Mouse (Mus musculus): ENCODE measurements around the gene Rcn3.
"Not testable (repeated sequence)": the region's sequence is repeated elsewhere in the genome, so short reads cannot be mapped to it uniquely, and the experiment has no call there.

Rcn3 gene

DNA sequence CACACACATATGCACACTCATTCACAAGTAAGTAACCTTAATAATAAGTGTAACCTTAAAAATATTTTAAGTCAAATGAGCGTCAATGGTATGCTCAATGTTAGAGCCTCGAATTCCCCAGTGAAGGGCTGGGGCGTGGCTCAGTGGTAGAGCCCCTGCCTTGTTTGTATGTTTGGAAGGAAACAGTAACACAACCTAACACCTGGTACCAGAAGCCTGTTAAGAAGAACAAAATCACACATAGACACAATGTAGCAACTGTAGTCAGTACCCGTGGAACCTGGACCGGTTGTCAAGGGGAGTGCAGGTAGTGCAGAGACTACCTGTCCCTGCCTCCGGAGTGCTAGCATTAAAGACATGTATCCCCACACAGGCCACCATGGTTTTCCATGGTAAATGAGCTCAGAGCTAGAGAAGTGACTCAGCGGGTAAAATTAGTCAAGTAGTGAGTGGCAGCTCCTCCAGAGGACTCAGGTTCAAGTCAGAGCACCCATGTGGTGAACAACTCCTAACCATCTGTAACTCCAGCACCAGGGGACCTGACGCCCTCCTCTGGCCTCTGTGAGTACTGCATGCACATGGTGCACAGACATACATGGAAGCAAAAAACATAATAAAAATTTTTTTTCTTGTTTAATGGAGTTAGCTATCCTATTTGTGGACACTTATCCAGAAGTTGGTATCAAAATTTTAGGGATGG, 6.7 kb upstream of the Rcn3 start:
- DNase-seq (ENCODE audit: low spot score) = no peak

DNA sequence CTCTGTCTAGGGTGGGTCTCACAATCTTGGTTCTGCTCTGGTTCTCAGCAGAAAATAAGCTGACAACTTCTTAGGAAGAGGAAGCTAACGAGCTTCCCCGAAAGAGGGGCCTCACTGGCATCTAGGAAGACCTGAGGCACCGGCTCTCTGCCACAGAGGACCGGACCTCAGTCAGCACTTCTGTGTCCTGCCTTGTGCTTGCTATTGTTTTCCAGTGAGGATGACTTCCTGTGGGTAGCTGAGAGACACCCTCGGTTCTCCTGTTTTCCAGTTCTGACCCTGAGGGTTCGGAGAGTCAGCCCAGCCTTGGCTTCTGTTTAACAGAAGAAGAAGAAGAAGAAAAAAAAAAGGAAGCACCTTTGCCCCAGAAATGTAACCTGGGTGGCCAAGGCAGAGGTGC, 5.5 kb upstream of the Rcn3 start:
- no peak for DNase-seq (ENCODE audit: low spot score)

DNA sequence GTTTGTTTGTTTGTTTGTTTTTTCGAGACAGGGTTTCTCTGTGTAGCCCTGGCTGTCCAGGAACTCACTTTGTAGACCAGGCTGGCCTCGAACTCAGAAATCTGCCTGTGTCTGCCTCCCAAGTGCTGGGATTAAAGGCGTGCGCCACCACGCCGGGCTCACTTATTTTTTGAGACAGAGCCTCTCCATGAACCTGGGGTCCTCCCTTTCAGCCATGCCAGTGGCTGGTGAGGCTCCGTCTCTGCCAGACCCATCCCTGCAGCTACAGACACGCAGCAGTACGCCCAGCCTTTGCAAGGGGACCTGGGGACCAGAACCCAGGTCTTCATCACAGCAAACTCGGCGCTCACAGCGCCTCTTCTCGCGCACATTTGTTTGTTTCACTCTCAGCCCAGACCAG, 3.9 kb upstream of the Rcn3 start:
- not testable (repeated sequence) for DNase-seq (ENCODE audit: low spot score)

DNA sequence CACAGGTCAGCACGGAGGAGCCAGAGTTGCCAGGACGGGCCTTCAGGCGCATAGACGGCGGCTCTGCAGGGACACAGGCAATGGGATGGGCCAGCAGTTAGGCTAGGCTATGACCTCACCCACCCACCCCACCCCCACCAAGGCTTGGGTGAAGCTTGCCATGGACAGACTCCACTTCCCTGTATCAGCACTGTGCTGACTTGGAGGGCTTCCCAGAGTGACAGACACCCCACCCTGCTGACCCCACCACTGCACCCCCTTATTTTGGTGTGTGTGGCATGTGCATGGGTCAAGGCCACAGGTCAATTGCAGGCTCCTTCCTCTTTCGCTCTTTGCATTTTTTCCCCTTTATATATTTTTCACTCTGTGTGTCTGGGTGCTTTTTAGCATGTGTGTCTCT, 3.3 kb upstream of the Rcn3 start:
- DNase-seq (ENCODE audit: low spot score) = no peak

DNA sequence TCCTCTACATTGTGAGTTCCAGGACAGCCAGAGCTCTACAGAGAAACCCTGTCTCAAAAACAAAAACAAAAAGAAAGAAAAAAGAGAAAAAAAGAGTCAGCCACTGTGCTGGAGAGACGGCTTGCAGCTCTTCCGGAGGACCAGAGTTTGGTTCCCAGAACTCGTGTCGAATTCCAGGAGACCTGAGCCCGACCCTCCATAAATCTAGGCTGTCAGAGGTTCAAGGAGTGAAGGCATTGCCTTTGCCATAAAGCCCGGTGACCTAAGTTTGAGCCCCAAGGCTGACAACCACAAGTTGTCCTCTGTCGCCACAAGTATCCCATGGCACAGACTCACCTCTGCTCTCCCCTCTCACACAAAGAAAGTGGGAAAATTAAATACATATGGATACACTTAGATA, 2.1 kb upstream of the Rcn3 start:
- peak; percentile 73 for DNase-seq (ENCODE audit: low spot score)

DNA sequence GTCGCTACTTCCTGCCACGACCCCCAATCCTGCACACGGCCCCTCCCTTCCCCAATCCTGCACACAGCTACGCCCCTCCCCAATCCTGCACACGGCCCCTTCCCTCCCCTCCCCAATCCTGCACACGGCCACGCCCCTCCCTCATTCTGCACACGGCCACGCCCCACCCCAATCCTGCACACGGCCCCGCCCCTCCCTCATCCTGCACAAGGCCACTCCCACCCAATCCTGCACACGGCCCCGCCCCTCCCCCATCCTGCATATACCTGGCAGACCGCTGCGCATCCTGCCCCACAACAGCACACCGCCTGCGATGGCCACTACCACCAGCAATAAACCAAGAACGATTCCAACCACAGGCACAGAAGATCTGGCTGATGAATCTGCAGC, 1.5 kb upstream of the Rcn3 start:
- DNase-seq (ENCODE audit: low spot score) = no peak

DNA sequence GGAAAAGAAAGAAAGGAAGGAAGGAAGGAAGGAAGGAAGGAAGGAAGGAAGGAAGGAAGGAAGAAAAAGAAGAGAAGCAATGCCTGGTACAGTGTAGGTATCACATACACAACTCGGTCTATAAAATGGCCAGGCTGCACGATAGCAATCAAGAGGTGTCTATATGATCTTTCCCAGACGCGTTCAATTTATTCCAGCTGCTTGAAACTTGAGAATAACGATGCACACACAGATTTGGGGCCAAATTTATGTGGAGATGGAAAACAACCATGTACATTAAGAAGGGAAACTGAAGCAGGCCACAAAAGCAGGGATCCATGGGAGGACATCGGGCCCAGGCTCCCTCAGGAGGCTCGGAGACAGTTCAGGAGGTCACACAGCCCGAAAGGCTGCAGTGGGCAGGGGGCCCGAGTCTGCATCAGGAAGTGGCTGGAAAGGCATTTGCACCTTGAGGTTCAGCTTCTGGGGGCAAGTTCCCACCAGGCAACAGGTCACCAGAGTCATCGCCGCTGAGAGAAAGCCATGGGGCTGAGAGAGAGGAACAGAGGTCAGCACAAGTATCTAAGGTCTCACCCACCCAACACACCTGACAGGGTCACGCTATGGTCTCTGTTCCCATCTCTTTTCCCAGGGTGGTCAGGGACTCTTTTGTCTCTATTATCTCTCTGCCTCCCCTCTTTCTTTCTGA, 951 bp upstream of the Rcn3 start:
- DNase-seq (ENCODE audit: low spot score) = no peak

DNA sequence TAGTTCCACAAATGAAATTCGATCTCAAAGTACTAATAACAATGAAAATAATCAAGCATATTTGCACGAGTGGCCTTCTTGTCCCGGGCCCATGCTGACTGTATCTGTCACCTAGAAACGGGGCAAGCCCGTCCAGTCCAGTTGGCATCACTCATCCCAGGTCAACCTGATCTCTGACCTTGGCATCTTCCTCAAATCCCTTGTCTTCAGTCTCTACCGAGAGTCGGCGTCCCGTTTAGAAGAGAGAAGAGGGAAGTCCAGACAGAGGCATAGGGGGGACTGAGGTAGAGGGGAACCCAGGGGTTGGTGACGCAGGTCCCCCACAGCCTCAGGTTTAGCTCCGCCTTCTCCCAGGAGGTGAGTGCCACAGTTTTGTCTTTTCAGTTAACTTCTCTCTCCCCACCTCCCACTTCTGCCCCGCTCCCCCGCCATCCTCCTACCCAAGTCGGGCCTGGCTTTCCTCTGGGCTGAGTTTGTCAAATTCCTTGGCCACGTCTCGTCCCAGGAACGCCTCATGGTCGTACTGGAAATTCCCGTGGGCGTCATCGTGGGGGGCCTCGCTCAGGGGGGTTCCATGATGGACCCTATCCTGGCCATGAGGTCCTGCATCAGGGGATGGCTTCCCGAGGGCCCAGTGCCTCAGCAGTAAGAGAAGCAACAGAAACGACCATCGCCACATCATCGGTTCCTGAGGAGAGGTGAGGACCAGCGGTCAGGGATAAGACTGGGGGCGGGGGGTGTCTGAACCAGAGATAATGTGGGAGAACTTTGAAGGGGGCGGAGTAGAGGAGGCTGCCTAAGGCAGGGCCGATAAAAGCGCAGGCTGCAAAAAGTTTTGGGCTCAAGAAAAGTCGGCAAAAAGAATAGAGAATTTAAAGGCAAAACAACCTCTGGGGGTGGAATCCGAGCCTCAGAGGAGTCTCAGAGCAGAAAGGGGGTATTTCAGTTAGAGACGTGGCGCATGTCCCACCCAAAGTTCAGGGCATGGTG, 725 bp downstream of the Rcn3 start:
- DNase-seq (ENCODE audit: low spot score) = no peak

DNA sequence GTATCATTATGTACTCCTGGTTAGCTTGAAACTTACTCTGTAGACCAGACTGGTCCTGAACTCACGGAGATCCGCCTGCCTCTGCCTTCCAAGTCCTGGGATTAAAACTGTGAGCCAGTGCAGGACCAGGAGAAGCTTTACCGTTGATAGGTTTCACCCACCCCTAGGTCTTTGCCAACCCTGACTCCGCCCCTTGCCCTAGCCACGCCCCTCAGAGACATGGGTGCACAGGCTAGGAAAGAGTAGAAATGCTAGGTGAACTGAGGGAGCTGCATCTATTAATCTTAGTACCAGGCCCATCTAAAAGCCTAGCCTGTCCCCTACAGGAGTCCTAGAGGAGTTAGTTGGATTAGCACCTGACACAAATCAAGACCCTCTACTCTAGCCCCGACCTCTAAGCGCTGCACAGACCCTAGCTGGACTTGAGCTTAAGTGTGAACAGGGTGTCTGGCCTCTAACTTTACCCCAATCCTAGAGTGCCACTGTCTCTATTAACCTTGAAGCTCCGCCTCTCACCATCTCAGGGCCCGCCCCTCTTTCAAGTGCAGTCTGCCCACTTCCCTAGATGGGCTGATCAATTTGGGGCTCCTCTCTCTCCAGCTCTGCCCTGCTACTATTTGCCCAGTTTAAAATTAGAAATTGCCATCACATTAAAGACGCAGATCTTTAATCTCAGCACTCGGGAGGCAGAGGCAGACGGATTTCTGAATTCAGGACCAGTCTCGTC, 1.6 kb downstream of the Rcn3 start:
- no peak for DNase-seq (ENCODE audit: low spot score)

DNA sequence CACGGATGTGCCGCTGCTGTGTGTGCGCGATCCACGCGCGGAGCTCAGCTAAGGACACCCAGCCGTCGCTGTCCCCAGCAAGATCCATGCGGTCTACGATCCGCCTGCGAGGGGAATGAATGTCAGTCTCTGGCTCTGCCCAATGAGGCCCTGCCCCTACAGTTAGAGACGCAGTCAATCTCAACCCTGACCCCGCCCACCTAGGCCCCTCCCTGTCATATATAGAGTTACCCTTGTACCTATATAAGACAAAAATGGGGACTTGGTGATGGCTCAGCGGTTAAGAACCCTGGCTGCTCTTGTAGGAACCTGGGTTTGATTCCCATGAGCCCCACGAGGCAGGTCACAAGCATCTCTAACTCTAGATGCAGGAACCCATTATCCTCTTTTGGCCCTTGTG, 3.4 kb downstream of the Rcn3 start:
- DNase-seq (ENCODE audit: low spot score) = no peak

DNA sequence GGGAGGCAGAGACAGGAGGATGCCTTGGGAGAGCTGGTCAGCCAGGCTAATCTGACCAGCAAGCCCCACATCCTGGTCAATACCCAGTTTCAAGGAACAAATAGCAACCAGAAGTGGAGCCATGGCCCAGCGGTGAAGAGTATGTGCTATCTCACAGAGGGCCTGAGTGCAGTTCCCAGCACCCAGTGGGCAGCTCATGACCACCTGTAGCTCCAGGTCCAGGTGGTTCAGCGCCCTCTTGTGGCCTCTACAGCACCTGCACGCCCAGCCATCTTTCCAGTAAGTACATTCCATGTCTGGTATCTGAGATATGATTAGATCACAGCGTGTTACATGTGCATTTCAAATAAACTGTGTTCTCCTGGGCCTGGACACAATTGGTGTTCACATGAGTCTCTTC, 5.9 kb downstream of the Rcn3 start:
- DNase-seq (ENCODE audit: low spot score) = no peak

DNA sequence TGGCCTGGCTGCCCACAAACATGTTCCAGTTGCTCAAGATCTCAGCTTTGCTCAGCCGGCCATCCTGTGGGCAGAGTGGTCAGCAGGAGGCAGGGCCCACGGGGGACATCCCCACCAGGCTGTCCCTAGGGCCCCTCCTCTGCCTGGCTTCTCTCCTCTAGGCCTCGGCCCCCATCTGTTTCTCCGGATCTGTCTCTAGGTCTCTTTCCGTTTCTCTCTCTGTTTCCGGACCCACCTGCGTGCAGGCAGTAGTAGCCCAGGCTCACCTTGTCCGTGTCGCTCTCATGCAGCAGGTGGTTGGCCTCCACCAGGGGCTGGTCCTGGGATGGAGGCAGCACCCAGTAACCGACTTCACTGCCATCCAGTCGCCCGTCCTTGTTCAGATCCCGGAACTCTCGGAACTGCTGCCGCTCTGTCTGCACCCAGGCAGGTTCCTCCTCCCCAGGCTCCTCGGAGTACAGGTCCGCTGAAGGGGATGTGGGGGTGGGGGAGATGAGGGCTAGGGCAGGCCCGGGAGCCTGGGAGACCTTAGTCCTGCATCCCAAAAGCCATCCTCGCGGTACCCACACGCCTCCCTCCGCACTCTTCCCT, 8.6 kb downstream of the Rcn3 start:
- DNase-seq (ENCODE audit: low spot score) = no peak

DNA sequence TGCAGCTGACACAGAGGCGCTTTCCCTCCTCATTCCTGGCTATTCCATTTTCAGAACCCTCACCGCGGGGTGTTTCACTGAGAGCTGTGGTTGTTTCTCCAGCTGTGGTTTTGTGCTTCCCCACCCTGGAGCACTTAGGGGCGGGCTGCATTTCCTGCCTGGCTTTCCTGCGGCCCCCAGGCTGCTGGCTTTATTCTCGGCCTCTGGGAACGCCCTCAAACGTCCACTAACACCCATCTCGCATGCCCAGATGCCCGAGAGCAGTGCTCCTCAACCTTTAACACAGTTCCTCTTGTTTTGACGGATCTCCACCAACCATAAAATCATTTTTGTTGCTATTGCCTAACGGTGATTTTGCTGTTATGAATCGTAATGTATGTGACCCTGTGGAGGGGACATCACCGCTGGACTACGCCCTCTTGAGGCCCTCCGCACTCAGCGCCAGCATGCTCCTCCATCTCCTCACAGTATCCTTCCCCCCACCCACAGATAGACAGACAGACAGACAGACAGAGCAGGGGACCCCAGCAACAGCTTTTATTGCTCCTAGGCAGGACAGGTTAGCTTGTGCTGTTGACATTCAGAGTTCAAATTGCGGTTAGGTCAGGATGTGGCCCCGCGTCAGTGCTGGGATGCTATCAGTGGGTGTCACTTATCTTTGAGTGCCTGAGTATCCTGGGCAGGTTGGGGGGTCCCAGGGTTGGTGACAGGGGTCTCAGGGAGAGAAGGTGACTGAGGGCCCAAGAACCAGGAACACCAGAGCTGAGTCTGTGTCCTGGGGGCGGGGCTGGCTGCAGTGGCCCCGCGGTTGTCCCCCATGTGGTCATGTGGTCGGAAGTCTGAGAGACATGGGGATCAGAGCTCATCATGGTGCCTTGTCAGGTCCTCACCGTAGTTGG, 9.4 kb downstream of the Rcn3 start:
- DNase-seq (ENCODE audit: low spot score) = peak; percentile 45

DNA sequence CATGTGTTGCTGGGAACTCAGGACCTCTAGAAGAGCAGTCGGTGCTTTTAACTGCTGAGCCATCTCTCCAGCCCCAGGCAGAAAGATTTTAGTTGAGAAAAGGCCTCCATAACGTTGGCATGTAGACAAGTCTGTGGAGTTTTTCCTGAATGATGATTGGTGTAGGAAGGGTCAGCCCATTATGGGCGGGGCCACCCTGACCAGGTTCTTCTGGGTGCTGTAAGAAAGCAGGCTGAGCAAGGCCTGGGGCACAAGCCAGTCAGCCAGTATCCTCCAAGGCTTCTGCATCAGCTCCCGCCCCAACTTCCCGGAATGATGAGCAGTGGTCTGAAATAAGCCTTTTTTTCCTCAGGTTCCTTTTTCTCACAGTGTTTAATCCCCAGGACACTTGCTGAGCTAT, 11.0 kb downstream of the Rcn3 start:
- DNase-seq (ENCODE audit: low spot score) = no peak

DNA sequence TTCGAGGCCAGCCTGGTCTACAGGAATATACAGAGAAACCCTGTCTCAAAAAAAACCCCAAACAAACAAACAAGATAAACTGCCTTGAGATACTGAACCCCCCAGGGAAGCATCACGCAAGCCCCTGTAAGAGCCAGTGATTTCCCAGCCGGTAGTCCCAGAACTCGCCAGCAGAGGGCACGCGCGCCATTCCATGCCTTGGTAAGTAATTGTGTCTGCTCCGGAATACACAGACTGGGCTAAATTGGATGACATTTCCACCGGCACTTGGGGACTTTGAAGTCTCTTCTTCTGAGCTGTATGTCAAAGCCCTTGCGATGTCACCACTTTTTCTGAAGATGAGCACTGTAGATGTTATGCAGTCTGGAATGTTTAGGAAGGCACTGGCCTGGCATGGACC, 12.2 kb downstream of the Rcn3 start:
- DNase-seq (ENCODE audit: low spot score) = peak; percentile 95

DNA sequence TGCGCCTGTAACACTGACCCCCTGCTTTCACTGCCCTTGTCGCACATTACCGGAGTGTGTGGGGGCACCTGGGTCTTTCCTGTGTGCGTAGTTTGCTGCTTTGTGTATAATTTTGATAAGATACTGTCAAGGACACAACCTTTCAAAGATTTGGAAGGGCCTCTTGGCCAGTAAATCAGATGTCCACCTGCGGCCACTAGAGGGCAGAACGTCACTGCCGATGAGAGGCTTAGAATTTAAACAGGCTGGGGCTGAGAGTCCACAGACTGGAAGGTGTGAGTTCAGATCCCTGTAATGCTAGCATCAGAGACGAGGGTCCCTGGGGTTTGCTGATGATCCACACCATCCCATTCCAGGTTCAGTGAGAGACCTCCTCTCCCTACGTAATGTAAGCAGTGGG, 13.5 kb downstream of the Rcn3 start:
- DNase-seq (ENCODE audit: low spot score) = peak; percentile 88

DNA sequence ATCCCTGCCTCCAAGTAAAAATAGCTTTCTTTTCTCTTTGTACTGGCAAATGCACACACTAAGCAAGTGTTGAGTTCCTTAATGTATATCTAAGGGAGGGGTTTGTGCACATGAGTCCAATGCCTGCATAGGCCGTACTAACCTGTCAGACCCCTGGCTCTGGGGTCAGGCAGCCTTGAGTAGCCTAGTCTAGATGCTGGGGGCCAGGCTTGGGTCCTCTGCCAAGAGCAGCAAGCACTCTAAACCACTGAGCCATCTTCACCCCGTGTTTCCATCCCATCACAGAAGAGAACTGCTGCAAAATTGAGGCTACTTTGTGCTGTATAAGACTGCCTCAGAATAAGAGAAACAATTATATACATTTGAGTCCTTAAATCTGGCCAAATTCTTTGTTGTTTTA, 14.2 kb downstream of the Rcn3 start:
- no peak for DNase-seq (ENCODE audit: low spot score)

DNA sequence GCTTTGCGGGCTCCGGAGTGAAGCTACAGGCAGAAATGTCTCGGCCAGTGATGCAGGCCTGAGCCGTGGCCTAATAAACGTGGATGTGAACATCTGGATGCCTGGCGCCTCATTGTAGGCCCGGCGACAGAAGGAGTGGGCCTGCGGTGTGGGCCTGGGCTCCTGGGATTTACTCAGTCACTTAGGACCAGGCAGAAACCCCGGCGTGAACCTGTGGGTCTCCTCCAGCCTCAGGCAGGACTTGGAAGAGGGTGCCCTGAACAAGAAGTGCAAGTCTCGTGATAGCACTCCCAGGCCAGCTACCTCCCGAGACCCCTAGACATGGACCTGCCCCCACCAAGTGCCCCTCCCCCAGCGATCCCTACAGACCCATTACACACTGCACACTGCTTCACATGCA, 14.7 kb downstream of the Rcn3 start:
- no peak for DNase-seq (ENCODE audit: low spot score)

DNA sequence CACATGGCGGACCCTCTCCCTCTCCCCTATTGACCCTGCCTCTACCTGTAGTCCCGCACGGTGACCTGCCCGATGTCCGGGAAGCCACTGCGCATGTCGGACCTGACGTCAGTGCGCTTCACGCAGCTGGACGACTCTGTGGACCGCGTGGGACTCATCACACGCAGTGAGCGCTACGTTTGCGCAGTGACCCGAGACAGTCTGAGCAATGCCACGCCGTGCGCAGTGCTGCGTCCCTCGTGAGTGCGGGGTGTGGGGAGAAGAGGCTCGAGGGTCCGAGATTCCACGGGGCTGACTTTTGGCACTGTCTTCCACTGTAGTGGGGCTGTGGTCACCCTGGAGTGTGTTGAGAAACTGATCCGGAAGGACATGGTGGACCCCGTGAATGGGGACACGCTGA, 15.5 kb downstream of the Rcn3 start:
- DNase-seq (ENCODE audit: low spot score) = no peak

DNA sequence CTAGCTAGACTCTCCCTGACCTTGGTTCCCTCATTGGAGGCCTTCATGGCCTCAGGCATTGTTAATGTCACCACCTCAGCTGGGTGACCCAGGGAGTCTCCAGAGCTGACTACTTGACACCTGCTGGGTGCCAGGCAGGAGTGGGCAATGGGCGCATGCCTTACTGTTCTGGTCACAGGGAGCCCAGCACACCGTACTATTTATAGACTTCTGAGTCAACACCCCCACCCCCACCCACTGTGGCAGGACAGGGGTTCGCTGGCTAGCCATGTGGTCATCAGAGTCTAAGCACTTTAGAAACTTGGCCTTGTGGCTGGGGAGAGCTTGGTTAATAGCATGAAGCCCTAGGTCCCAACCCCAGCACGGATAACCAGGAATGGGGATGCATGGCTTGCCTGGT, 16.6 kb downstream of the Rcn3 start:
- DNase-seq (ENCODE audit: low spot score) = no peak

DNA sequence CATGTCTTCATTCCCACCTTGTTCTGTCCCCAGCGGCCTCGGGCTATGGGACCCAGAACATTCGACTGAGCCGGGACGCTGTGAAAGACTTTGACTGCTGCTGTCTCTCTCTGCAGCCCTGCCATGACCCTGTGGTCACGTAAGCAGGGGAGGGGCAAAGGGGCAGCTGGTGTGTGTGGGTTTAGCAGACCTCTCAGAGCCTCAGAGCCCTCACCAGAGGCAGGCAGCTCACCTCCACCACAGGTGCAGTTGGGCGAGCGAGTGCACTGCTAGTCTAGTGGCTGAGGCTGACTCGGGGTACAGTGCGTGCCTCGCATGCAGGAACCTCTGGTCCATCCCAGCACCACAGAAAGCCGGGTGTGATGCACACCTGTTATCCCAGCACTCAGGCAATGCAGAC, 18.1 kb downstream of the Rcn3 start:
- DNase-seq (ENCODE audit: low spot score) = no peak

All from embryo, embryonic 10 days (tissue).